Mouse (Mus musculus) lung, postnatal 4 days (tissue): ENCODE results near the gene Aen.

Experiments
- DNase-seq, 2 experiments: peaks; one replicate each; pipeline ENCODE4 v3.0.0; 2021

Gene Aen

GRCm38 (mm10) chr7:78895021-78895652 lies 517 bp upstream of the Aen start:
- DNase-seq: no peak

DNA sequence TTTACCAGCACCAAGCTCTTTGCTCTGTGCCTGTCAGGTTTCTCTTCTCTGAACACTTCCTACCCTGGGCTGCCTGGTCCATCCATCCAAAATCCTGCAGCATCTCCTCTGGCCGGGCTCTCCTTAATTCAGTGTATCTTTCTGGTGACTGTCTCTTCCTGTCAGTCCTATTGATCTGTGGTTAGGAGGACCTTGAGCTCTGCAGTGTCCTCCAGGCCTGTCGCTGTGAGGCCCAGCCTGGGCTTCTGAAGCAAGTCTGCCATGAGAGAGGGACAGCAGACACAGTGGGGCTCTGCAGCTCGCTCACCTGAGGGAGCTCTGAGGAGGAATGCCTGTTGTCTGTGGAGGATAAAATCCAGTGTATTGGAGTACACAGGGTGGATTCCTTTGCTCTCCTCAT lies 1.9 kb downstream of the Aen start:
- no peak for DNase-seq

- peak; percentile 45 to 60 for DNase-seq
Measured at GRCm38 (mm10) chr7:78903174-78903870, 7.7 kb downstream of the Aen start.

DNA sequence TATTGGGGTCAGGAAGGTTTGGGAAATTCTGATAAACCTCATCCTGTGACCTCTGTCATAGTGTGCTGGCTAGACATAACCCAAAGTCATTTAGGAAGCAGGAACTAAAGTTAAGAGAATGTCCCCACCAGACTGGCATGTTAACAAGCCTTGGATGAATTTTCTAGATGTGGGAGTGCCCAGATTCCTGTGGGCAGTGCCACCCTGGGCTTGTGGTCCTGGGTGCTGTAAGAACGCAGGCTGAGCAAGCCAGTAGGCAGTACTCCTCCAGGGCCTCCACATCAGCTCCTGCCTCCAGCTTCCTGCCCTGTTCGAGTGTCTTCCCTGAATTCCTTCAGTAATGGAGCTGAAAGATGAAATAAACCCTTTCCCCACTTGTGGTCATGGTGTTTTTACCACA lies 8.5 kb downstream of the Aen start:
- DNase-seq: no peak

DNA sequence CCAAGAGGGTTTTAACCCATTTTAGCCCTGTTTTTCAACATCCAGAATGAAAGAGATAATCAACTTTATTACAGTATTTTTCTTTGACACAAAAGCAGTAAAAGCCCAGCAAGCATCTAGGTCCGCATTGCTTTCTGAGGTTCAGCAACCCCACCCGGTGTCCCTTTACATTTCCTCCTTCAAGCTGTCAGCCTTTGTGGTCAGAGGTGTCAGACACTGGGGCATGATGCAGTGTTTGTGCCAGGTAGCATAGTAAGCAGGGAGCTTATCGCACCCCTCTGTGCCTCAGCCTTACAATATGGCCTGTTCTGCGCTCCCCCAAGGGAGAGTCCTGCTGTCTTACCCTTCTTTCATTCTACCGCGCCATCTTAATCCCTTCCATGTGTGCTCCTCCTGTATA lies 13.4 kb downstream of the Aen start:
- DNase-seq: no peak

DNA sequence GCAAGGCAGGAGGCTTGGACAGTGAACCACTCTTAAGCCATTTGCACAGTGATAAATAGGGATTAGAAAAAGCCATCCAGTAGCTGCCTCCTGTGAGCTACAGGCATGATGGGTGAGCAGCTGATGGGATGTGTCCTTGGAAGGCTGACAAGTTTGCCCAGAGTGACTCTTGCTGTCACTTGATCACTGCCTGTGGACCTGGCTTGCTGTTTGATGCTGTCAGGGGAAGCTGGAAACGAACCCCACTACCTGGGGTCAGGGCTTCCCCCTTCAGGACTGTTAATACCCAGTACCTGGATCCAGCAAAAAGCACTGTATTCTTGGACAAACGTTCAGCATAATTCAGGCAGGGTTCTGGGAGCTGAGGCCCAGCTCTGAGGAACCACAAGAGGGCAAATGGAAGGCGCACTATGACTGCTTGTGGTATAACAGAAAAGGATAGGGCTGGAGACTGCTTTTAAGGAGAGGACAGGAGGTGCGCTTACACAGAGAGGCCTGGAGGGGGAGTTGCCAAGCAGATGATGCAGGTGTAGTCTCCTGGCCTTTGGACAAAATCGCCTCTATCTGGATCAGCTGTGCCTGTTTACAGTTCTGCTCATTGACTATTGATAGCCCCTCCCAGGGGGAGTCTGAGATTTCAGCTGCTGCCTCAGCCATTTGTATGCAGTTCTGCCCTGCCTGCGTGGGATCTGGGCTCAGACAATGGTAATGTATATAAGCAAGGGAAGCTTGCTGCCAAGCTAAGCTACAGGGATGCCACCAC lies 14.9 kb downstream of the Aen start:
- no peak for DNase-seq

DNA sequence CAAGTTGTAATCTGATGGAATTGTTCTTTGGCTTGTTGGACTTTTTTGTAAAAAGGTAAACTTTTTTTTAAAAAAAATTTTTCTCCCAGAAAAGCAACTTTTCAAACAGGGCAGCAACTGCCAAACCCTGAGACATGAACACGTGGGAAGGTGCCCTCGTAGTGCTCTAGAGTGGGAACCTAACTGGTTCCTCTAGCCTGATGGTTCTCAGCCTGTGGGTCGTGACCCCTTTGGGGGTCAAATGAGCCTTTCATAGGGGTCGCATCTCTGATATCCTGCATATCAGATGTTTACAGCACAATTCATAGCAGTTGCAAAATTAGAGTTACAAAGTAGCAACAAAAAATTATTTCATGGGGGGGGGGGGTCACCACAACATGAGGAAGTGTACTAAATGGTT lies 15.6 kb downstream of the Aen start:
- DNase-seq: no peak

DNA sequence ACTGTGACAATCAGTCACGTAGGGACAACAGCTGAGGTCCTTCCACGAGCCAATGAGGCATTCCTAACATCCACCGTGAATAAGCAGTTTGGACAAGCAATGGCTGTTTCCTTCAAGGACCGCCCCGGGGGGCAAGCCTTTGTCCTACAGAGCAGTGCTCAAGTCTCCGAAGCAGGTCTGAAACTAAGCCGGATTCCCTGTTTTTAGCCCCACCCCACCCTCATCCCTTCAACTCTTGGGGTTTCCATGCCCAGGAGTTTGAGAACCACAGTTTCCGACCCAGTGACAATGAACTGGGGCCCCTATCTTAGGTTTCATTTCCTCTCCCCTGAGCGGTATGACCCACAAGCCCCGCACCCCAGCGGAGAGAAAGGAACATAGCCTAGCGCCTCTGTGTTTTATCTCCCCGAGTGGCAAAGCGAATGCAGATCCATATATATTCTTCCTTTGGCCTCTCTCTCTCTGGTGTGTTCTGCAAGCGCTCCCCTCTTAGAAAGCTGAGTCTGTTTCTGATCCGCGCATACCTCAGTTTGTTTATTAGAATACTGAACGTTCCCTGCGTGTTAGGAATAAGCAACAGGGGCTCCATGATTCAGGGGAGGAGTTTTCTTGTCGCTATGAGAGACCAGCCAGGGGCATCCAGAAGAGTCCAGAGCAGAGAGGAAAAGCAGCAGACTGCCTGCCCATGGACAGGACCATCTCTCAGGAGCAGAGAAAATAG lies 16.8 kb downstream of the Aen start:
- DNase-seq: peak; percentile 45 to 50

DNA sequence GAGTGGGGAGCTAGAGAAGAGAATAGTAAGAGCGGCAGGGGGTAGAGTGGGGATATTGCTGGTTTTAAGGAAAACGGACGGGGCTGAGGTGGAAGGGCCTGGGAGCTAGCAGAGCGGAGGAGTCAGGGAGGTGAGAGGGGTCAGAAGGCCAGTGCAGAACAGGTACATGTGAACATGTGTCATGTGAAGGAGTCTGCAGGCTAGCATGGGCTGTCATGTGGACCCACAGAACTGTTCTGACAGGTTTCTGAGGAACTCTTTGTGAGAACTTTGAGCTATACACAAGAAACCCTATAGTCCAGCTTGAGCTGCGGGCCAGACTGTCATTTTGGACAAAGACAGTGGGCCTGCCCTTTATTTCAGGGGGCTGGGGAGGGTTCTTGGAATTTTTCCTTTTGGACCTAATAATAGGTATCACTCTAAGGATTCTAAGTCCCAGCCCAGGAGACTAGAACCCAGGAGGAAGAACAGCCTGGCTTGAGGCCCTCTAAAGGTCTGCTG lies 17.4 kb downstream of the Aen start, which contains the start of gene Isg20:
Isg20 (plus strand) TSS at position 451 of the 501 bp plus-strand sequence.
- no peak for DNase-seq

- DNase-seq: peak; percentile 85 to 87
Measured at GRCm38 (mm10) chr7:78913649-78914544, 18.2 kb downstream of the Aen start.

DNA sequence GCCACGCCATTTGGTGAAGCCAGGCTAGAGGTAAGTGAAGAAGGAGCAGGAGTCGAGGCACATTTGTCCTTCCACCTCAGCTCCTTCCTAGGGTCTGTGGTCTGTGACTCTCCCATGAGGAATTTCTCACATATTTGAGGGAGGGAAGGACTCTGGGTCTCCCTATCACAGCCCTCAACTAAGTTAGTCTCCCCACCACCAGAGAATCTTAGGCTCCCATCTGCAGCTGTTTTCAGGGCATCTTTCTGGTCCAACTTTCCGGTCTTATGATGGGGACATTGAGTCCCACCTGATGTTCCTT lies 18.8 kb downstream of the Aen start:
- no peak for DNase-seq

DNA sequence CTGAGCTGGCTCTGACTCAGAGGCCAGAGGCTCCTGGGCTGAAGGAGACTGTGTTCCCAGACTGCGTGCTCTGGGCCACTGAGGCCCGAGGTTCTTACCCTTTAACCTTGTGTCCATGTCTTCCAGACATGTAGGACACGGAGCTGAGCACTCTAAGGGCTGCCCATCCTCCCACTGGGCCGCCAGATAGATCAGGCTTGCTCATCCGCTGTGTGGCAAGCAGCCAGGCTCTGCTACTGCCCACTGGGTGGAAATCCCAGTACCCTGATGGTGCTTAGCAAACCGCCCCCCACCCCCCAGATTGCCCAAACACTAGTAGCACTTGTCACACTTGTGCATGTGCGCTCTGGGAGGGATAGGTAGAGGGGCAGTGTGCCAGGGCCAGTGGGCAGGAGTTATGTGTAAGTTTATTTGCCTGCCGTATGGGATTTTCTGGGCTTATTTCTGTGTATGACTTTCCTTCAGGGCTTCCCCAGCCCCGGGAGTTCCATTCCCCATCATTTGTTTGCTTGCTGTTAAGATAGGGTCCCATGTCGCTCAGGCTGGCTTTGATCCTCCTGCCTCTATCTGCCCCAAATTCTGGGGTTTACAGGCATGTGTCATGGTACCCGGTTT lies 19.3 kb downstream of the Aen start:
- no peak for DNase-seq

DNA sequence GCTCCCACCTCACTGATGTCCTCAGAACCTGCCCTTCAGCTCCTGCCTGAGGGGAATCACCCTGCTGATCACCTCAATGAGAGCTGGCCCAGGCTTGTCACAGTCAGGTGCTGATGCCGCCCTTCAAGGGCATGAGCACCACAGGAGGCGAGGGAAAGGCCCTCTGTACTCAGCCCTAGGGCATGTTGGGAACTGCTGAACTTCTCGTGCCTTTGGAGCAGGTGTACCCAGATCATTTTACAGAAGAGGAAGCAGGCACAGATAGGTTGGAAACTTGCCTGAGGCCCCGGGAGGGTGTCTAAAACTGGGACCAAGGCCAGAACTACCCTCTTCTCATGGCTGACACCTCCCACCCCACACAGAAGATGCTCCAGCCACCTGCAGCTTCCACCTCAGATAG lies 23.0 kb downstream of the Aen start:
- DNase-seq: no peak

DNA sequence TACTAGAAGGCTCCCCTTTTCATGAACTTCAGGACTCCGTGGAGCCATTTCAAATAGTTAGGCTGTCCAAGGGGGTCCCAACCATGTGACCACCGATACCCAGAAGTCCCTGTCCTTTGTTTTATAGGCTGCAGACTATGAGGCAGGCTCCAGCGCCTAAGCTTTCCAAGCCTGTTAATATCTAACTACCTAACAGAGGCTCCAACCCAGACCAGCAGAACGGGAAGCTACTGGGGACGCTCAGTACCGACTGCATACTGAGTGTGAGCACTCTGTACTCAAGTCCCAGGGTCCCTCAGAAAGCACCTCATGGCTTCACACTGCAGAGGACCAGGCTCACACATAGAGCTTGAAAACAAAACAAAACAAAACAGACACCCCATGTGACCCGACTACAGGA lies 26.9 kb downstream of the Aen start:
- no peak for DNase-seq

DNA sequence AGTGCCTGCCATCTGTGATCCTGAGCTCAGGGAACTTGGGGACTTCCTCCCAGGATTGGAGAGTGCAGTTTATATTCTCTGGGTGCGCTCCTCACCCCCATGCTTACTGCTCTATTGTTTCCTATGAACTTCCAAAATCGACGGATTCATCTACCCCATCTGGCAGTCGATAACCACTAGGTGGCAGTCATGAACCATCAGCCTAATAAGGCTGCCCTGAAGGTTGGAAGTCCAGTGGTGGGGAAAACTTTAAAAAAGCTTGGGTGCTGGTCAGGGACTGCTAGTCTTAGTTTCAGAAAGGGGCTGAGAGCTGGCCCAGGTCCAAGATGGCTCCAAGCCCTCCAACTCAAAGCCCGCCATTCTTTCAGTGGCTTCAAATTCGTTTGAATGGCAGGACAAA lies 28.6 kb downstream of the Aen start:
- peak in 1 of 2 experiments; percentile 68 for DNase-seq

GRCm38 (mm10) chr7:78924796-78925195 lies 29.1 kb downstream of the Aen start:
- no peak for DNase-seq

- no peak for DNase-seq
Measured at GRCm38 (mm10) chr7:78925680-78926079, 30.0 kb downstream of the Aen start.

GRCm38 (mm10) chr7:78926156-78926555 lies 30.5 kb downstream of the Aen start:
- no peak for DNase-seq

DNA sequence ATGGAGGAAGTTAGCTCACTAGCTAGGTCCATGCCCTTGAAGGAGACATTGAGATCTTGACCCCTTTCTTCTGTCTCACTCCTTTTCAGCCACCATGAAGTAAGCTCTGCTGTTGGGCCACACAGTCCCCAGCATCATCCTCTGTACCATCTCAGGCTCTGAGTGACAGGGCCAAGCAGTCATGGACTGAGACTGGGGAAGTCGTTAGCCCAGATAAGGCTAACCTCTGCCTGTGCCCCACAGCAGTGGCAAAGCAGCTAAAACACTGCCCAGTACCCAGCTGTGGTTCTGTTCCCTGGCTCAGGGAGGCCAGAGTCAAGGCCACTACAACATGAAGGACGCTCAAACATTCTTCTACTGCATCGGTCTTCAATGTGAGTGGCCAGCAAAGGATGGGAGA lies 31.6 kb downstream of the Aen start:
- no peak for DNase-seq

- DNase-seq: no peak
Measured at GRCm38 (mm10) chr7:78938957-78939602, 43.4 kb downstream of the Aen start.

DNA sequence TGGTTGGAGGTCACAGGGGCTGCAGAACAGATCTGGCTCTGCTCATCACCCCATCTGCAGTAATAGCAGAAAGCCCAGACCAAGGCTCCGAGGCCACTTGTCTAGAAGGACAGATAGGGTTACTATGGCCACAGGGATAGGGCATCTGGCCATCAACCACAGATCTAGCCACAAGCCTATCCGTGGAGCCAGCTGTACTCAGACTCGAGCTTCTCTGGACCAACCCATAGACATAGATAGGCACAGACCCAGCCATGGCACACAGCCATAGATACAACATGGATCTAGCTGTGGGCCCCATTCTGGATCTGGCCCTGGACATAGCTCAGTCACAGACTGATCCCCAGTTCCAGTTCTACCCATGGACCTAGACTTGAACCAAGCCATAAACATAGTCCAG lies 45.3 kb downstream of the Aen start:
- no peak for DNase-seq
